Mouse (Mus musculus) thymus, adult 2 months (tissue): ENCODE measurements at regions not wholly inside any gene's neighbourhood (a gene's known extent, or its start where the extent isn't known, plus 50 kb on each side); places are given as distances from the start of the nearest gene placed in this dataset.

Source experiments
- DNase-seq: peaks from one replicate; pipeline ENCODE4 v3.0.0; 2021
- H3K27ac ChIP-seq: fragments of 200-500 bp; 2 replicates; pipeline ENCODE4 v1.5.1; 2012; ENCODE audit warnings: low read length, control low read depth; ENCODE audit not compliant: control insufficient read depth, insufficient read depth
- H3K27me3 ChIP-seq: fragments of 200-500 bp; 2 replicates; pipeline ENCODE4 v1.6.1; 2012; ENCODE audit warnings: mild to moderate bottlenecking, low read length, moderate library complexity, mixed read lengths; ENCODE audit not compliant: control insufficient read depth, insufficient read depth
- H3K36me3 ChIP-seq: fragments of 200-500 bp; 2 replicates; pipeline ENCODE4 v1.6.1; 2012; ENCODE audit warnings: mild to moderate bottlenecking, low read length, moderate library complexity; ENCODE audit not compliant: control insufficient read depth, insufficient read depth
- H3K4me1 ChIP-seq: fragments of 200-500 bp; replicated peaks from 2 replicates; pipeline ENCODE4 v1.6.1; 2012; ENCODE audit warnings: low read length; ENCODE audit not compliant: control insufficient read depth, insufficient read depth
- H3K4me3 ChIP-seq: fragments of 200-500 bp; 2 replicates; pipeline ENCODE4 v1.5.1; 2012; ENCODE audit warnings: mild to moderate bottlenecking, low read length, control low read depth, moderate library complexity; ENCODE audit not compliant: control insufficient read depth, insufficient read depth
- CTCF ChIP-seq: fragments of 200-500 bp; IDR thresholded peaks from 2 replicates; pipeline ENCODE4 v1.5.1; 2012; ENCODE audit warnings: mild to moderate bottlenecking, control low read depth, low read length, moderate library complexity, borderline replicate concordance; ENCODE audit not compliant: control insufficient read depth, poor library complexity, insufficient read depth; ENCODE audit errors: extremely low read depth
- POLR2A ChIP-seq: fragments of 200-500 bp; IDR thresholded peaks from 2 replicates; pipeline ENCODE4 v1.6.1; 2012; ENCODE audit warnings: mild to moderate bottlenecking, low read length, control low read depth, moderate library complexity; ENCODE audit not compliant: control insufficient read depth, poor library complexity, insufficient read depth; ENCODE audit errors: extremely low read depth
- WGBS: fragments of 180-500 bp; shearing (Covaris S2); methylation state at CpG from one replicate; pipeline ENCODE4 v1.1.7; 2018; 5-methylcytosine and 5-hydroxymethylcytosine counted together

DNA sequence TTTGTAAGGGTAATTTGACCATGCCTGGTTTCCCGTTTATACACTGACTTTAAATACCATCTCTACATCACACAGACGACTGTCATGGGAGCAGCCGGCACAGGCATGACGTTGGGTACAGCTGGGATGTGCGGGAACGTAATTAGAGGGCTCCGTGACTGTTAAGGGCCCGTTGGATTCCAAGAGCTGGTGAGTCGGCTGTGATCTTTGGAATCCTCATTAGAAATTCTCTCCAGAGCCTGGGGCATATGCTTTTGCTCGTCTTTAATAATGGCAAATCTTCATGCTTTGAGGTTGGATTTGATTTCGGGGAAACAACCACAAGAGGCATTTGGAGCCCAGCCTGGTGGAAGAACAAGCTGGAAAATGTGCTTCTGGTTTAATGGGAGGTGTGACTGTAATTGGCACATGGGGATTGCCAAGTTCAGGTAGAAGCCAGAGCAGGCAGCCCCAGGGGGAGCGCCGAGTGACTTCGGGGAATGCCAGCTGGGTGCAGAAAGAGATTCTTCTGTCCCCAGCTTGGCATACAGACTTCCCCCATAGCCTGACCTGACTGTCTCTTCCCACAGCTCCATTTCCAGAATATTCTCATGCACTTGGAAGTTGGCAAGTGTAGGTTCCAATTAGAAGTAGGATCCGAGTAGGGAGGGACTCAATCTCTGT lies 275.4 kb upstream of the 4930535I16Rik start:
- 88% methylated on average over 15 of the region's 15 CpGs for WGBS
- H3K27ac ChIP-seq = no peak overlapping the region
- TF ChIP-seq CTCF = no peak
- no peak for TF ChIP-seq POLR2A
- H3K4me1 ChIP-seq = no peaks in the 10 kb centered on the region
- no peak overlapping the region for H3K4me3 ChIP-seq
- no peak for DNase-seq
- no peaks in the 10 kb centered on the region for H3K36me3 ChIP-seq
- no peaks in the 10 kb centered on the region for H3K27me3 ChIP-seq

DNA sequence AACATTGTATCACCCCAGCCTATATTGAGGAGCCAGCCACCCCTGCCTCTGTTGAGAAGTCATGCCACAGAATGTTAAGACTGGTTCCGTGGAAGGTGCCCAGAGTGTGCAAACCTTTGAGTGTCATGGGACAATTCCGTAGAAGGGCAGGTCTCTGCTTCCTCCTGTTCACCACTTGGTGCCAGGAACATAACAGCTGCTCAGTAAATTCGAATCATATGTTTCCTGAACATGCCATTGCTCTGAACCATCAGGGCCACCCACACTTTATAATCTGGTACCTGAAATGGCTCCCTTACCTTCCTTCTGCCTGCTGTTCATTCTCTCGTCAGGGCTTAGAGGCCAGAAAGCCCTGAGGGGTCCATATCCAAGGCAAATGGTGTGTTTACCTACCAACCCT lies 273.0 kb upstream of the 4930535I16Rik start:
- H3K4me3 ChIP-seq = no peak overlapping the region
- no peaks in the 10 kb centered on the region for H3K27me3 ChIP-seq
- no peak for TF ChIP-seq POLR2A
- no peak for TF ChIP-seq CTCF
- 75% methylated on average over 4 of the region's 4 CpGs for WGBS
- no peak for DNase-seq
- H3K27ac ChIP-seq = no peak overlapping the region
- H3K4me1 ChIP-seq = no peaks in the 10 kb centered on the region
- no peaks in the 10 kb centered on the region for H3K36me3 ChIP-seq

DNA sequence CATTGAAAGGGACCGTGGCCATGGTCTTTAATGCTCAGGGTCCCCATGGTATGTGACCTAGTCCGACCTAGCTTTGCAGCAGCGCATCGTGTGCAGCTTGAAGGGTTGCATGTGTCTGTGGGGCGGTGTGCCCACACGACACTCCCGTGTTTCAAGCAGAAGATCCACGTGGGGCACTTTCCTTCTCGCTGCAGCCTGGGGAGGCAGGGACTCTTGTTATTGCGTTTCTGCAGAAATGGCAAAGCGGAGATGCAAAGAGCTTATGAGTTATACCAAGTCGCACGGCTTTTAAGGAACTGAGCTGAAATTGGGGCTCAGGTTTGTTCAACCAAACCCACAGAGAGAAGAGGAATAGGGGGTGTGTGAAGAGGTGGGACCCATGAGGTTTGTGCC lies 272.2 kb upstream of the 4930535I16Rik start:
- Histone ChIP-seq H3K27me3 (no peaks in the 10 kb centered on the region), H3K27ac (no peak overlapping the region), H3K4me1 (no peaks in the 10 kb centered on the region), H3K36me3 (no peaks in the 10 kb centered on the region), H3K4me3 (no peak overlapping the region)
- TF ChIP-seq CTCF = no peak
- TF ChIP-seq POLR2A = no peak
- WGBS = 61% methylated on average over 13 of the region's 13 CpGs
- DNase-seq = no peak

GRCm38 (mm10) chr4:124189352-124189992 lies 271.6 kb upstream of the 4930535I16Rik start:
- Histone ChIP-seq H3K27ac (no peak overlapping the region), H3K27me3 (no peaks in the 10 kb centered on the region), H3K4me1 (no peaks in the 10 kb centered on the region), H3K36me3 (no peaks in the 10 kb centered on the region), H3K4me3 (no peak overlapping the region)
- no peak for TF ChIP-seq POLR2A
- no peak for TF ChIP-seq CTCF
- DNase-seq = no peak
- 17% methylated on average over 24 of the region's 24 CpGs for WGBS

DNA sequence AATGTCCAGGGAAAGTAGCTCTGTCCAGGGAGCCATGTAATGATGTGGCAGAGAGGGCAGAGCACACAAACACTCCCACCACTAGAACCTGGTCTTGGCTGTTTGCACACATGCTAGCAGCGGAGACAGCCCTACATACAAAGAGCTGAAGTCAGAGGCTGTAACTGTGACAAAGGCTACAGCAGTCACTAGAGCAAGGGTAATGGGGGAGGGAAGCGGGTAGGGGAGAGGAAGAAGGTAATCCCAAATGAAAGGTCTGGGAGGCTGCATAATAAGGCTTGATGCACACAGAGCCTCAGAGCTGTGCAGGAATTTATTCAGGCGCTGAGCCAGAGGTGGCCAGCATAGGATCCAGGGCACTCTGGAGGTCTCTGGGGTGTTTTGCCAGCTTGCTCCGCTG lies 269.3 kb upstream of the 4930535I16Rik start:
- WGBS = 88% methylated on average over 4 of the region's 4 CpGs
- no peak overlapping the region for H3K4me3 ChIP-seq
- H3K27me3 ChIP-seq = no peaks in the 10 kb centered on the region

GRCm38 (mm10) chr4:124181335-124181734 lies 263.5 kb upstream of the 4930535I16Rik start:
- H3K27me3 ChIP-seq = no peaks in the 10 kb centered on the region; the same call in 1 of the 2 replicates
- TF ChIP-seq POLR2A = no peak
- no peak for TF ChIP-seq CTCF
- 82% methylated on average over 4 of the region's 4 CpGs for WGBS

More for the DNA sequence above, 269.3 kb upstream of the 4930535I16Rik start:
- H3K36me3 ChIP-seq = no peaks in the 10 kb centered on the region
- no peaks in the 10 kb centered on the region for H3K4me1 ChIP-seq
- TF ChIP-seq POLR2A = no peak
- no peak for TF ChIP-seq CTCF
- H3K27ac ChIP-seq = no peak overlapping the region
- DNase-seq = no peak

More at GRCm38 (mm10) chr4:124181335-124181734, 263.5 kb upstream of the 4930535I16Rik start:
- H3K27ac ChIP-seq = no peak overlapping the region
- no peaks in the 10 kb centered on the region for H3K36me3 ChIP-seq
- no peak for DNase-seq
- no peaks in the 10 kb centered on the region for H3K4me1 ChIP-seq
- no peak overlapping the region for H3K4me3 ChIP-seq
